Mouse (Mus musculus): Measurements from ENCODE around the gene Map3k5. TPM values are rescaled to one million over a fixed set of nuclear protein-coding genes. Genes with fewer than 3 reads are reported as not detected.

Gene Map3k5
- total RNA-seq, 2 experiments from 2014 or later: 25.6 to 28.2 TPM

- no peak for DNase-seq
Observed at GRCm38 (mm10) chr10:20107031-20107430, 172.8 kb downstream of the Map3k5 start.

- no peak for DNase-seq
Observed at GRCm38 (mm10) chr10:20111508-20111907, 177.2 kb downstream of the Map3k5 start.

- DNase-seq: no peak
Observed at GRCm38 (mm10) chr10:20112026-20112973, 178.0 kb downstream of the Map3k5 start.

GRCm38 (mm10) chr10:20119504-20120425 lies 185.5 kb downstream of the Map3k5 start:
- peak; percentile 55 to 56 for DNase-seq

- peak; percentile 37 to 38 for DNase-seq
Observed at GRCm38 (mm10) chr10:20121981-20122380, 187.7 kb downstream of the Map3k5 start.

GRCm38 (mm10) chr10:20123401-20123800 lies 189.1 kb downstream of the Map3k5 start:
- DNase-seq: peak; percentile 59 to 66

- no peak for DNase-seq
Observed at GRCm38 (mm10) chr10:20124576-20124975, 190.3 kb downstream of the Map3k5 start.

- peak; percentile 40 to 56 for DNase-seq
Observed at GRCm38 (mm10) chr10:20125226-20125625, 191.0 kb downstream of the Map3k5 start.

- DNase-seq: no peak
Observed at GRCm38 (mm10) chr10:20132933-20133652, 198.8 kb downstream of the Map3k5 start.

- DNase-seq: peak; percentile 44 to 69
Observed at GRCm38 (mm10) chr10:20135350-20136058, 201.2 kb downstream of the Map3k5 start.

- no peak for DNase-seq
Observed at GRCm38 (mm10) chr10:20136505-20136904, 202.2 kb downstream of the Map3k5 start.

GRCm38 (mm10) chr10:20141376-20141775 lies 207.1 kb downstream of the Map3k5 start:
- peak; percentile 63 to 69 for DNase-seq

GRCm38 (mm10) chr10:20148130-20148772 lies 214.0 kb downstream of the Map3k5 start, which contains the start of gene Map7:
Gene Map7, plus strand, starts transcription at chr10:20148471.
- peak in 1 of 2 experiments; percentile 14 for DNase-seq

GRCm38 (mm10) chr10:20148773-20149120 lies 214.5 kb downstream of the Map3k5 start:
- DNase-seq: peak; percentile 71 to 77

GRCm38 (mm10) chr10:20149121-20149834 lies 215.0 kb downstream of the Map3k5 start:
- DNase-seq: peak; percentile 65 to 71

- no peak for DNase-seq
Observed at GRCm38 (mm10) chr10:20149835-20150355, 215.6 kb downstream of the Map3k5 start.

GRCm38 (mm10) chr10:20152131-20152530 lies 217.9 kb downstream of the Map3k5 start:
- no peak for DNase-seq

GRCm38 (mm10) chr10:20153507-20153906 lies 219.2 kb downstream of the Map3k5 start:
- DNase-seq: no peak

GRCm38 (mm10) chr10:20155401-20155800 lies 221.1 kb downstream of the Map3k5 start:
- no peak for DNase-seq
